Mouse (Mus musculus) ES-E14 (cell line): Measurements from ENCODE around the gene Rimklb.
A peak's percentile ranks its signal among the peaks of the same experiment; 100 is the strongest.

ENCODE experiments used
- CHD2 ChIP-seq: IDR thresholded peaks from 2 replicates; pipeline ENCODE4 v1.6.1; 2014; ENCODE audit warnings: mild to moderate bottlenecking, low read depth, low read length, inconsistent platforms
- HCFC1 ChIP-seq: IDR thresholded peaks from 2 replicates; pipeline ENCODE4 v1.6.1; 2012; ENCODE audit warnings: low read length, inconsistent platforms, borderline replicate concordance; ENCODE audit not compliant: insufficient read depth
- MAFK ChIP-seq: IDR thresholded peaks from 2 replicates; pipeline ENCODE4 v1.6.1; 2014; ENCODE audit warnings: mild to moderate bottlenecking, low read depth, low read length, inconsistent platforms; ENCODE audit not compliant: insufficient read depth
- ZC3H11A ChIP-seq: IDR thresholded peaks from 2 replicates; pipeline ENCODE4 v1.6.1; 2012; ENCODE audit warnings: low read depth, mild to moderate bottlenecking, inconsistent platforms, low read length, borderline replicate concordance
- ZNF384 ChIP-seq: IDR thresholded peaks from 2 replicates; pipeline ENCODE4 v1.6.1; 2012; ENCODE audit warnings: low read depth, low read length, inconsistent platforms

DNA sequence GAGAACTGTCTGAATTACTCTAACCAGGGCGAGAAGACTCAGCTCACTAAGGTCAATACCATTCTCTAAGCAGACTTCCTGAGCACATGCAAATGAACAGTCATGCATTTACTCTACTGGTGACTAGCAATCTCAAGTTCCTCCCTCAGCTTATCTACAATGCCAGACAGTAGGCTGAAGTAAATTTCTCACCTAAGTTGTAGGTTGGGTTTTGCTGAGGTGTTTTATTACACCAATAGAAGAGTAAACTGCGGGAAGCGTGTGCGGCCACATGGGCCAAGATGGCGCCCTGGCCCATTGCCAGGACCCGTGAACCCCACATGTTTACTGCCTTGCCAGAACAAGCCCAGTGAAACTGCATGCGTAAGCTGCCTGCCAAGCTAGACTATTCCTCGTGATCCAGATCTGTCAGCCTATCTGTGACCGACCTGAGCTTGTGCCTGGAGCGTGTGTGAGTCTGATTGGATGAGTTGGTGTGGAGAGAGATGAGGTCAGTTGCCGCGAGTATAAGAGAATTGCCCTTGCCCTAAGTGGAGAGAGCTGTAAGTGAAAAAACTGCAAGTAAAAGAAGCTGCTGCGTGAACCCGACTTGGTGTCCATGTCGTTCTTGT is 29.4 kb downstream of the Rimklb start:
- TF ChIP-seq CHD2, result 0 out of 2 replicates have a peak, but pooled peaks have one; percentile 21
- no peak for TF ChIP-seq ZNF384
- no peak for TF ChIP-seq ZC3H11A
- TF ChIP-seq MAFK, result no peak
- no peak for TF ChIP-seq HCFC1
